Mouse (Mus musculus) erythroblast, embryonic 14.5 days (primary cell): Measurements from ENCODE around the gene Faf1. TPM values are rescaled to one million over a fixed set of nuclear protein-coding genes. Genes with fewer than 3 reads are reported as not detected.

Experiments
- H3K27me3 ChIP-seq: 2 replicates; pipeline ENCODE4 v1.6.1; 2012; ENCODE audit warnings: inconsistent platforms; ENCODE audit not compliant: control insufficient read depth
- H3K36me3 ChIP-seq: 2 replicates; pipeline ENCODE4 v1.6.1; 2012; ENCODE audit warnings: mild to moderate bottlenecking, inconsistent platforms; ENCODE audit not compliant: control insufficient read depth
- H3K4me1 ChIP-seq: 2 replicates; pipeline ENCODE4 v1.6.1; 2012; ENCODE audit warnings: inconsistent platforms; ENCODE audit not compliant: control insufficient read depth
- H3K4me3 ChIP-seq: replicated peaks from 2 replicates; pipeline ENCODE3; 2012; ENCODE audit warnings: moderate library complexity, mild to moderate bottlenecking, inconsistent platforms
- H3K9me3 ChIP-seq: 2 replicates; pipeline ENCODE4 v1.6.1; 2012; ENCODE audit warnings: low read length, inconsistent platforms, mixed read lengths; ENCODE audit not compliant: control insufficient read depth
- GATA1 ChIP-seq: IDR thresholded peaks from 2 replicates; pipeline ENCODE4 v1.6.1; 2012; ENCODE audit warnings: low read length, inconsistent platforms, mixed read lengths
- TAL1 ChIP-seq: IDR thresholded peaks from 3 replicates; pipeline ENCODE4 v1.6.1; 2012; ENCODE audit warnings: low read length, inconsistent platforms, mixed read lengths
- polyA plus RNA-seq: library from polyadenylated mRNA; stranded (reverse); fragments of >175 nt; gene quantifications from 2 replicates; pipeline ENCODE4 v1.2.3, GENCODE M21; 2012

Gene Faf1
- polyA plus RNA-seq, 1 experiment, result 0.77 TPM

DNA sequence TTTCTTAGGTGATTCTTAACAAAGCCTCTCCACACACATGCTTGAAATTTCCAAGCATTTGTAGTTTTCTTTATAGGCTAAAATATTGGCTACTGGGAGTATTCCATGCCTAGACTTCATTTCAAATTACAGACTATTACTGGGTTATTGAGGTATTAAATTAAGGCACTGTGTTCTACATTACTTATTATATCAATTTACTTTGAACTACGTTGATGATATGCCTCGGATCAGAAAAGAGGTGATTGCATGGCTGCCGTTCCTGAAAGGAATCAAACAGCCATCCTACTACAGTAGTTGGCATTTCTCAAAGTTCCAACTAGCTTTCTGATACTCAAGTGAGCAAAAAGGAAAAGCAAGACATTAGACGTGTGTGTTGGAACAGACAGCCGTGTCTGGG, 14.1 kb upstream of the Faf1 start:
- TF ChIP-seq GATA1 (no peak), TAL1 (no peak)
- peaks cover 43% of the 10 kb centered on the region for H3K36me3 ChIP-seq
- peaks cover 28% of the 10 kb centered on the region for H3K4me1 ChIP-seq
- H3K9me3 ChIP-seq, result peaks cover 10% of the 10 kb centered on the region
- H3K4me3 ChIP-seq, result peak overlapping the region; percentile 25
- H3K27me3 ChIP-seq, result peaks cover 83% of the 10 kb centered on the region

DNA sequence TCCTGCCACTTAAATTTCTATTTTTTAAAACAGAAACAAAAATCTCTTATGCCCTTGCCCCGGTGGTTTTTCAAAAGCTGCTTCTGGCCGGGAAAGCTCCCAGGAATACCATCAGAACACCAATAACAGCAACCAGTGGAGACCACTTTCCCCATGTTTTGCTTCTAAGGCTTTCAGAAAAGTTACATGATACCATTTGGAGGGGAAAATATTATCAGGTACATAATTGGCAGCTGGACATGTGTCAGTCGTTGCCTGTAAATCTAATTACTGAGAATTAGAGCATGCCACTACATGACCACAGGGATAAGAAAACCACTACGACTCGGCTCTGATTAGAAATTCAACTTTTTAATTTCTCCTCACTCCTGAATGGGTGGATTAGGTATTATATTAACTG, 12.3 kb upstream of the Faf1 start:
- H3K4me1 ChIP-seq, result peaks cover 36% of the 10 kb centered on the region
- peaks cover 39% of the 10 kb centered on the region for H3K36me3 ChIP-seq
- peaks cover 65% of the 10 kb centered on the region for H3K27me3 ChIP-seq
- peak overlapping the region; percentile 100 for H3K4me3 ChIP-seq
- peaks cover 3% of the 10 kb centered on the region for H3K9me3 ChIP-seq
- no peak for TF ChIP-seq TAL1
- no peak for TF ChIP-seq GATA1

DNA sequence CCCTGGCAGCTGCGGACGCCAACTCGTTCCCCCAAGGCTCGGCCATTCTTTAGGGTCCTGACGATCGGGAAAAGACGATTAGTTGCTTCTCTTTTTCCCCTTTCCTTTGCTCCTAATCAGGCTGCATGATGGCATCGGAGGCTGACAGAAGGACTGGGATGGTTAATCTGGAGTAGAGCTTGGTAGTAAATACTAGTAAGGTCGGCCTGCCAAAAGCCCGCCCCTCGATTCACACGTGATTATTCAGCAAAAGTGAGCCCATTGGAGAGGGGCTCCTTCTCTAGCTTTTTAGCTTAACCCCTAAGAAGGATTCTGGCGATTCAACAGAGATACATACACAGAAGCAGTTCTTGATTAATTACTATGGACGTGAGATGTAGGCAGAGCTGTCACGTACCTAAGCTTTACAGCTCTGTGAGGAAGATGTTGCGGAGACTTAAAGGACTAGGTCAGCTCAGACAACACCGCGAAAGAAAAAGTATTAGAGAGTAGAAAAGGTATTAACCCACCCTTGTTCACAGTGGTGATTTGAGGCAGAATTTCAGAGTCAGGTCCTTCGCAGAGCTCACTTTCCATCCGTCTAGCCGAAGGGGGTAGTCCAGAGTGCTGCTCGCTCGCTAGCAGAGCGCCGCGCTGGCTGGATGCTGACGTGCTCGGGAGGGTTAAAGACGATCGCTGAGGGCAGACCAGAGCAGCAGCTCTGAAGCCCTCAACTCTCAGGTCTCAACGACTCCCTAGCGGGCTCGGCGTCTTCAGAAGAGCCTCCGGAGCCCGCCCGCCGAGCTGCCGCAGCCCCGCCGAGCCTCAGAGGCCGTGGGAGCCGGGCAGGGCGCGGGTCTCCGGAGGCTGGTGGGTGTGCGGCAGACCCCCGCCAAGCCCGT, 11.0 kb upstream of the Faf1 start:
- Histone ChIP-seq H3K27me3 (peaks cover 53% of the 10 kb centered on the region), H3K36me3 (peaks cover 31% of the 10 kb centered on the region), H3K9me3 (peaks cover 3% of the 10 kb centered on the region), H3K4me3 (peak overlapping the region; percentile 100), H3K4me1 (peaks cover 36% of the 10 kb centered on the region)
- TF ChIP-seq TAL1 (no peak), GATA1 (no peak)

DNA sequence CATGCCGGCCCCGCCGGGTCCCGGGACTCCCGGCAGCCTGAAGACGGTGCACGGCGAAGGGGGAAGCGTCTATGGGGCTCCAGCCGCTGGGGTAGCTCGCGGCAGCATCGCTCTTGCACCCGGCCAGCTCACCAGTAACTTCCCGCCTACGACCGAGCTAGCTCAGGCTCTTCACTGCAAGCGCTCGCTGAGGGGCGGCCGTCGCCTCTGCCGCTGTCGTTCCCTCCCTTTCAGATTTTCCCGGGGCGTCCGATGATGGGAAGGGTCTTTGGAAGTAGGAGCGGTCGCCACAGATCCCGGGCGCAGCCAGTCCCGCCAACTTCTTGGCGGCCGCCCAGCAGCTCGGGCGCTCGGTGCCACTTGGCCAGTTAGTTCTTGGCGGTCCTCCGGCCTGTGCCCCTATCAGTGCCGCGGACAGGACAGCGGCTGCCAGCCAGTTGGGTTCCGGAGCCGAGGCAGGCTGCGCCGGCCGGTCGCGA, 10.4 kb upstream of the Faf1 start:
- Histone ChIP-seq H3K36me3 (peaks cover 25% of the 10 kb centered on the region), H3K9me3 (peaks cover 3% of the 10 kb centered on the region), H3K4me1 (peaks cover 36% of the 10 kb centered on the region), H3K27me3 (peaks cover 46% of the 10 kb centered on the region), H3K4me3 (peak overlapping the region; percentile 100)
- TF ChIP-seq TAL1 (no peak), GATA1 (no peak)

DNA sequence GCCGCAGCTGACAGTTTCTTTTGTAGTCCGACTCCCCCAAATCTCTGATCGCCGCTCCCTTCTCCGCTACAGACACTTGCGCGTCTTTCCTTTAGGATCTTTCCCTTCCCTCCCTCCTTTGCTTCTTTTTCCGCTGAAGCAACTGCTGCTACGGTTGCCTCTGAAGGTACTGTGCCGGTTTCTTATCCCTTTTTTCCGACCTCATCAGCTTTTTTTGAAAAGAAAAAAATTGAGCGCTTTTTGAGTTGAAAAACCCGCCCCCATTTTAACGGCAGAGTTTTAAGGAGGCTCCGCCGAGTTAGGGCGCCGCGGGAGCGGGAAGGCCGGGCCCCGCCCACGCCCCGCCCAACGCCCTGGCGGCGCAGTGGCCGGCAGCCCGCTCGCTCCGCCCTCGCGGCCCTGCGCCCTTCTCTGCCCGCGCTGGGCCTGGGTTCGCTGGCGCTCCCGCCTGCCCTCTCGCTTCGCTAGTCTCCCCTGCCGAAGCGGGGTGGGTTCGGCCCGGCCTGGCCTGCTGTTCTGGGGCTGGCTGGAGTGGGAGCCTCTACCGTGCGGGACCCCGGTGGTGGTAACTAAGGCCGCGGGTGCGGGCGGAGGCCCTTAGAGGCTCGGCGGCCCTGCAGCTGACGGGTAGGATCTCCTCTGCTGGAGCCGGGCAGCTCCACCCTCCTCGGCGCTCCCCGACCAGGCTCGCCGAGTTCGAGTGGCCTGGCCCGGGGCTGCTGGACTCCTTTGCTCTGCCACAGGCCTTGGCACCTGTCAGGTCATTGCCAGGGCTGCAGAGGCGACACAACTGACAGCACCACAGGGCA, 9.7 kb upstream of the Faf1 start, which contains the start of gene Cdkn2c:
Gene Cdkn2c (minus strand): TSS at position 729 of the 809 bp plus-strand sequence.
- H3K27me3 ChIP-seq, result peaks cover 39% of the 10 kb centered on the region
- H3K36me3 ChIP-seq, result peaks cover 18% of the 10 kb centered on the region
- peaks cover 37% of the 10 kb centered on the region for H3K4me1 ChIP-seq
- no peak for TF ChIP-seq TAL1
- H3K9me3 ChIP-seq, result no peaks in the 10 kb centered on the region
- peak within 1 kb of the TSS; percentile 100 for H3K4me3 ChIP-seq

DNA sequence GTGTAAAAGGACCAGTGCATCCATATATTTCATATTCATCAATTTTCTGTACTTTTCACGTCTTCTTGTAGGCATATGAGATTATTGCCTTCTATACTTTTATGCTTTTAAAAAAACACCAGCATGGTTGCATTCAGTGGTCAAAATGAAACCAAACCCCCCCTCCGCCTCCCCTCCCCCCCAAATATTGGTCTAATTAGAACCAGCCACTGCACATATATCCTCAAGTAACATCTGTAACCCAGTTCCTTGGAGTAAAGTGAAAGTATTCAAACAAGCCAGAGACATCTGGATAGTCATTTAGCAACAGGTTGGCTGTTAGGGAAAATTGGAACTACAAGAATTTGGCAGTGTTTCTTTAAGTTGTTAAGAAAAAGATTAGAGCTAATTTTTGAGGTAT, 8.9 kb upstream of the Faf1 start:
- TF ChIP-seq GATA1, result no peak
- TF ChIP-seq TAL1, result no peak
- Histone ChIP-seq H3K36me3 (peaks cover 12% of the 10 kb centered on the region), H3K9me3 (no peaks in the 10 kb centered on the region), H3K27me3 (peaks cover 31% of the 10 kb centered on the region), H3K4me1 (peaks cover 41% of the 10 kb centered on the region), H3K4me3 (peak overlapping the region; percentile 100)

DNA sequence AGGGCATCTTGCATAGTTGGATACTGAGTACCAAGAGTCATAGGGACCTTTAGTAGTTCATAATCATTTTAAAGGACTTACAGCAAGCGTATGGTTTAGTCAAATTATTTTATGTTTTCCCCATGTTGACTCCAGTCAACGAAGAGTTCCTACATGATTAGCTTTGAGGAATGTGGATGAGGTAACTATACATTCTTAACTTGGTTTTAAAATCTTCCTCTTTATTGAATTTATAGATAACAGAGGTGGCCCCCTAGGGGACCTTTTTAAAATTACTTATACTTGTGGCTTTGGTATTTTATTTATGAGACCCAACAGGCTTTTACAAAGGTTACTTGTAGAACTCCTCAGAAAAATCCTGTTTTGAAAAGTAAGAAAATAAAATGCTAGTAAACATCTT, 6.2 kb upstream of the Faf1 start:
- TF ChIP-seq GATA1 (no peak), TAL1 (no peak)
- Histone ChIP-seq H3K9me3 (no peaks in the 10 kb centered on the region), H3K36me3 (no peaks in the 10 kb centered on the region), H3K4me1 (peaks cover 30% of the 10 kb centered on the region), H3K4me3 (no peak overlapping the region), H3K27me3 (peaks cover 4% of the 10 kb centered on the region)

DNA sequence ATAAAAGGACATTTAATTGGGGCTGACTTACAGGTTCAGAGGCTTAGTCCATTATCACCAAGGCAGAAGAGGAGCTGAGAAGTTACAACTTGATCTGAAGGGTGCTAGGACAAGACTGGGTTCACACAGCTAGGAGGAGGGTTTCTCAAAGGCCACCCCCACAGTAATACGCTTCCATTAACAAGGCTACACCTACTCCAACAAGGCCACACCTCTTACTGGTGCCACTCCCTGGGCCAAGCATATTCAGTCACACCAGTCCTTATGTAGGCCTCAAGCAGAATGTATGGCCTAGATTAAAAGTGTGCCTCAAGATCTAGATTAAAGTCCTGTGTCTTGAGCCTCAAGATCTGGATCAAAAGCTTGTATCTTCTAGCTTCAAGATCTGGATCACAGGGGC, 4.4 kb upstream of the Faf1 start:
- peaks cover 36% of the 10 kb centered on the region for H3K4me1 ChIP-seq
- no peak overlapping the region for H3K4me3 ChIP-seq
- H3K36me3 ChIP-seq, result no peaks in the 10 kb centered on the region
- no peaks in the 10 kb centered on the region for H3K27me3 ChIP-seq
- TF ChIP-seq TAL1 (no peak), GATA1 (no peak)
- no peaks in the 10 kb centered on the region for H3K9me3 ChIP-seq

DNA sequence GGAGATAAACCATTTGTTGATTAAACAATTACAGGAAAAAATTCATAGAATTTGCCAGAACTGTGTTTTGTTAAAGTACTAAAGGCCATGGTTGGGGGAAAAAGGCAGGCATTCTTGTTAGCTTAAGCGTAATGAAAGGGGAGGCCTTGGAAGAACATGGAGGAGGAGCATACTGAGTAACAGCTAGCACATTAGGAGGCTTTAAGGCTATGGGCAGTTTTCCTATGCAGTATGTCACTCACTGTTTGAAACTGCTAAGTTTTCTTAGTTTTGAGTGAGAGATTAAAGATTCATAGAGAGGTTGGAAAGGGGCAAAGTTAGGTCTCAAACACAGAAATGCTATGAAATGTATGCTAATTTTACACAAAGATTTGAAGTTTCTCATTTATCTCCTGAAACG, 2.3 kb upstream of the Faf1 start:
- Histone ChIP-seq H3K4me3 (no peak overlapping the region), H3K4me1 (peaks cover 37% of the 10 kb centered on the region), H3K27me3 (no peaks in the 10 kb centered on the region), H3K9me3 (no peaks in the 10 kb centered on the region), H3K36me3 (no peaks in the 10 kb centered on the region)
- TF ChIP-seq TAL1 (no peak), GATA1 (no peak)
